Mouse (Mus musculus): ENCODE measurements at regions not wholly inside any gene's neighbourhood (a gene's known extent, or its start where the extent isn't known, plus 50 kb on each side); places are given as distances from the start of the nearest gene placed in this dataset.
A peak's percentile ranks its signal among the peaks of the same experiment; 100 is the strongest.

GRCm38 (mm10) chr8:95988616-95989380 lies 100.5 kb upstream of the Got2 start:
- Histone ChIP-seq H3K4me3 (ENCODE audit: low read depth, low read length) (no peak overlapping the region), H3K27me3 (ENCODE audit: control insufficient read depth, insufficient read depth, low read length) (no peaks in the 10 kb centered on the region), H3K27ac (ENCODE audit: low read depth, low read length) (no peak overlapping the region), H3K9me3 (ENCODE audit: control insufficient read depth, low read length) (no peaks in the 10 kb centered on the region), H3K4me2 (ENCODE audit: low read depth) (no peak overlapping the region), H3K36me3 (ENCODE audit: control insufficient read depth, insufficient read depth, low read length) (no peaks in the 10 kb centered on the region), H3K4me1 (ENCODE audit: control insufficient read depth, insufficient read depth, low read length) (no peaks in the 10 kb centered on the region), H3K9ac (ENCODE audit: low read length) (no peak overlapping the region)
- DNase-seq (ENCODE audit: low spot score) (no peak), ATAC-seq (ENCODE audit: insufficient read depth, low FRiP score, low TSS enrichment) (no peak)
- WGBS = 85% methylated on average over 4 of the region's 4 CpGs

GRCm38 (mm10) chr8:95987011-95987440 lies 98.7 kb upstream of the Got2 start:
- 17% methylated on average over 10 of the region's 10 CpGs for WGBS
- Histone ChIP-seq H3K4me2 (ENCODE audit: low read depth) (peak overlapping the region; percentile 32), H3K27me3 (ENCODE audit: control insufficient read depth, insufficient read depth, low read length) (no peaks in the 10 kb centered on the region), H3K27ac (ENCODE audit: low read depth, low read length) (no peak overlapping the region), H3K9me3 (ENCODE audit: control insufficient read depth, low read length) (no peaks in the 10 kb centered on the region), H3K4me3 (ENCODE audit: low read depth, low read length) (0 out of 2 replicates have a peak overlapping the region, but pooled peaks have one; percentile 10), H3K9ac (ENCODE audit: low read length) (peak overlapping the region; percentile 35), H3K4me1 (ENCODE audit: control insufficient read depth, insufficient read depth, low read length) (no peaks in the 10 kb centered on the region), H3K36me3 (ENCODE audit: control insufficient read depth, insufficient read depth, low read length) (no peaks in the 10 kb centered on the region)
- peak; percentile 26 for DNase-seq (ENCODE audit: low spot score)
- no peak for ATAC-seq (ENCODE audit: insufficient read depth, low FRiP score, low TSS enrichment)

GRCm38 (mm10) chr8:95986410-95986809 lies 98.1 kb upstream of the Got2 start:
- ATAC-seq (ENCODE audit: insufficient read depth, low FRiP score, low TSS enrichment) = no peak
- Histone ChIP-seq H3K4me2 (ENCODE audit: low read depth) (no peak overlapping the region), H3K4me3 (ENCODE audit: low read depth, low read length) (no peak overlapping the region)

GRCm38 (mm10) chr8:95983690-95984089 lies 95.3 kb upstream of the Got2 start:
- no peak overlapping the region for H3K4me2 ChIP-seq (ENCODE audit: low read depth)

More at GRCm38 (mm10) chr8:95986410-95986809, 98.1 kb upstream of the Got2 start:
- DNase-seq (ENCODE audit: low spot score) = no peak
- WGBS = 63% methylated on average over 3 of the region's 3 CpGs
- Histone ChIP-seq H3K27ac (ENCODE audit: low read depth, low read length) (no peak overlapping the region), H3K27me3 (ENCODE audit: control insufficient read depth, insufficient read depth, low read length) (no peaks in the 10 kb centered on the region), H3K4me1 (ENCODE audit: control insufficient read depth, insufficient read depth, low read length) (no peaks in the 10 kb centered on the region), H3K36me3 (ENCODE audit: control insufficient read depth, insufficient read depth, low read length) (no peaks in the 10 kb centered on the region), H3K9ac (ENCODE audit: low read length) (no peak overlapping the region), H3K9me3 (ENCODE audit: control insufficient read depth, low read length) (no peaks in the 10 kb centered on the region)

GRCm38 (mm10) chr8:95980405-95980804 lies 92.1 kb upstream of the Got2 start:
- no peak overlapping the region for H3K9ac ChIP-seq (ENCODE audit: low read length)
- no peak overlapping the region for H3K4me3 ChIP-seq (ENCODE audit: low read depth, low read length)
- H3K4me2 ChIP-seq (ENCODE audit: low read depth) = no peak overlapping the region
- no peak overlapping the region for H3K27ac ChIP-seq (ENCODE audit: low read depth, low read length)
- ATAC-seq (ENCODE audit: insufficient read depth, low FRiP score, low TSS enrichment) = no peak
- H3K27me3 ChIP-seq (ENCODE audit: control insufficient read depth, insufficient read depth, low read length) = no peaks in the 10 kb centered on the region
- 37% methylated on average over 2 of the region's 2 CpGs for WGBS
- H3K9me3 ChIP-seq (ENCODE audit: control insufficient read depth, low read length) = no peaks in the 10 kb centered on the region
- DNase-seq (ENCODE audit: low spot score) = no peak
- no peaks in the 10 kb centered on the region for H3K36me3 ChIP-seq (ENCODE audit: control insufficient read depth, insufficient read depth, low read length)
- no peaks in the 10 kb centered on the region for H3K4me1 ChIP-seq (ENCODE audit: control insufficient read depth, insufficient read depth, low read length)

More at GRCm38 (mm10) chr8:95983690-95984089, 95.3 kb upstream of the Got2 start:
- DNase-seq (ENCODE audit: low spot score) (no peak), ATAC-seq (ENCODE audit: insufficient read depth, low FRiP score, low TSS enrichment) (no peak)
- Histone ChIP-seq H3K27me3 (ENCODE audit: control insufficient read depth, insufficient read depth, low read length) (no peaks in the 10 kb centered on the region), H3K4me1 (ENCODE audit: control insufficient read depth, insufficient read depth, low read length) (no peaks in the 10 kb centered on the region), H3K36me3 (ENCODE audit: control insufficient read depth, insufficient read depth, low read length) (no peaks in the 10 kb centered on the region), H3K9me3 (ENCODE audit: control insufficient read depth, low read length) (no peaks in the 10 kb centered on the region), H3K4me3 (ENCODE audit: low read depth, low read length) (no peak overlapping the region), H3K9ac (ENCODE audit: low read length) (no peak overlapping the region), H3K27ac (ENCODE audit: low read depth, low read length) (no peak overlapping the region)
- 66% methylated on average over 2 of the region's 2 CpGs for WGBS

- Histone ChIP-seq H3K9ac (ENCODE audit: low read length) (no peak overlapping the region), H3K4me3 (ENCODE audit: low read depth, low read length) (no peak overlapping the region), H3K27ac (ENCODE audit: low read depth, low read length) (no peak overlapping the region), H3K4me1 (ENCODE audit: control insufficient read depth, insufficient read depth, low read length) (no peaks in the 10 kb centered on the region), H3K9me3 (ENCODE audit: control insufficient read depth, low read length) (no peaks in the 10 kb centered on the region), H3K36me3 (ENCODE audit: control insufficient read depth, insufficient read depth, low read length) (no peaks in the 10 kb centered on the region), H3K27me3 (ENCODE audit: control insufficient read depth, insufficient read depth, low read length) (no peaks in the 10 kb centered on the region), H3K4me2 (ENCODE audit: low read depth) (no peak overlapping the region)
- 59% methylated on average over 6 of the region's 6 CpGs for WGBS
- peak; percentile 42 for DNase-seq (ENCODE audit: low spot score)
- no peak for ATAC-seq (ENCODE audit: insufficient read depth, low FRiP score, low TSS enrichment)
Observed at GRCm38 (mm10) chr8:95979223-95979622, 90.9 kb upstream of the Got2 start.

GRCm38 (mm10) chr8:95974889-95975288 lies 86.5 kb upstream of the Got2 start:
- no peaks in the 10 kb centered on the region for H3K4me1 ChIP-seq (ENCODE audit: control insufficient read depth, insufficient read depth, low read length)
- no peak overlapping the region for H3K9ac ChIP-seq (ENCODE audit: low read length)
- H3K4me2 ChIP-seq (ENCODE audit: low read depth) = no peak overlapping the region
- 21% methylated on average over 4 of the region's 4 CpGs for WGBS
- no peaks in the 10 kb centered on the region for H3K27me3 ChIP-seq (ENCODE audit: control insufficient read depth, insufficient read depth, low read length)
- DNase-seq (ENCODE audit: low spot score) (no peak), ATAC-seq (ENCODE audit: insufficient read depth, low FRiP score, low TSS enrichment) (0 out of 2 replicates have a peak, but pooled peaks have one; percentile 9)
- H3K9me3 ChIP-seq (ENCODE audit: control insufficient read depth, low read length) = no peaks in the 10 kb centered on the region
- H3K27ac ChIP-seq (ENCODE audit: low read depth, low read length) = no peak overlapping the region
- H3K4me3 ChIP-seq (ENCODE audit: low read depth, low read length) = no peak overlapping the region
- H3K36me3 ChIP-seq (ENCODE audit: control insufficient read depth, insufficient read depth, low read length) = no peaks in the 10 kb centered on the region

- Histone ChIP-seq H3K27ac (ENCODE audit: low read depth, low read length) (no peak overlapping the region), H3K4me2 (ENCODE audit: low read depth) (no peak overlapping the region), H3K36me3 (ENCODE audit: control insufficient read depth, insufficient read depth, low read length) (no peaks in the 10 kb centered on the region), H3K9me3 (ENCODE audit: control insufficient read depth, low read length) (no peaks in the 10 kb centered on the region), H3K4me3 (ENCODE audit: low read depth, low read length) (no peak overlapping the region), H3K4me1 (ENCODE audit: control insufficient read depth, insufficient read depth, low read length) (no peaks in the 10 kb centered on the region), H3K9ac (ENCODE audit: low read length) (no peak overlapping the region), H3K27me3 (ENCODE audit: control insufficient read depth, insufficient read depth, low read length) (no peaks in the 10 kb centered on the region)
- WGBS = 53% methylated on average over 5 of the region's 5 CpGs
- ATAC-seq (ENCODE audit: insufficient read depth, low FRiP score, low TSS enrichment) = no peak
- DNase-seq (ENCODE audit: low spot score) = no peak
Observed at GRCm38 (mm10) chr8:95974231-95974630, 85.9 kb upstream of the Got2 start.

GRCm38 (mm10) chr8:95973571-95973970 lies 85.2 kb upstream of the Got2 start:
- Histone ChIP-seq H3K9me3 (ENCODE audit: control insufficient read depth, low read length) (no peaks in the 10 kb centered on the region), H3K4me1 (ENCODE audit: control insufficient read depth, insufficient read depth, low read length) (no peaks in the 10 kb centered on the region), H3K27ac (ENCODE audit: low read depth, low read length) (no peak overlapping the region), H3K4me2 (ENCODE audit: low read depth) (no peak overlapping the region), H3K36me3 (ENCODE audit: control insufficient read depth, insufficient read depth, low read length) (no peaks in the 10 kb centered on the region), H3K27me3 (ENCODE audit: control insufficient read depth, insufficient read depth, low read length) (no peaks in the 10 kb centered on the region), H3K9ac (ENCODE audit: low read length) (no peak overlapping the region), H3K4me3 (ENCODE audit: low read depth, low read length) (no peak overlapping the region)
- ATAC-seq (ENCODE audit: insufficient read depth, low FRiP score, low TSS enrichment) (no peak), DNase-seq (ENCODE audit: low spot score) (no peak)
- 23% methylated on average over 4 of the region's 4 CpGs for WGBS

Measured in neural tube, embryonic 11.5 days (tissue).